Mouse (Mus musculus): ENCODE measurements around the gene Plekhf1. TPM values are rescaled to one million over a fixed set of nuclear protein-coding genes. Genes with fewer than 3 reads are reported as not detected.
A peak's percentile ranks its signal among the peaks of the same experiment; 100 is the strongest.

The Plekhf1 gene
- polyA plus RNA-seq (2015; fragmentation: Nextera tagmentation; extraction: Ambion mirVana): 1.9 and 2.0 TPM in 2 replicates

GRCm38 (mm10) chr7:38227900-38228298 is at the start of gene Plekhf1:
Gene Plekhf1, minus strand, starts transcription at chr7:38228016.
- ATAC-seq (ENCODE audit: low FRiP score, low TSS enrichment): peak; percentile 93
- WGBS: 2% methylated on average over 36 of the region's 36 CpGs

GRCm38 (mm10) chr7:38272551-38272950 is 44.7 kb upstream of the Plekhf1 start:
- H3K9ac ChIP-seq (ENCODE audit: low read length): no peak overlapping the region
- no peak overlapping the region for H3K27ac ChIP-seq (replicated peaks)
- no peak for DNase-seq (ENCODE audit: low spot score)
- H3K36me3 ChIP-seq (ENCODE audit: control insufficient read depth, insufficient read depth, low read length): 0 out of 2 replicates have a peak, but pooled peaks cover 2% of the 10 kb centered on the region
- no peak for ATAC-seq (ENCODE audit: low FRiP score, low TSS enrichment)
- H3K27me3 ChIP-seq (ENCODE audit: control insufficient read depth, insufficient read depth, low read length): no peaks in the 10 kb centered on the region
- no peak overlapping the region for H3K4me3 ChIP-seq (ENCODE audit: low read depth, low read length)
- no peak overlapping the region for H3K4me2 ChIP-seq (replicated peaks; ENCODE audit: low read depth)
- TF ChIP-seq CTCF (IDR thresholded peaks at IDR 0.05; ENCODE audit: low read depth) (no peak), EP300 (optimal IDR thresholded peaks at IDR 0.05) (no peak)
- no peaks in the 10 kb centered on the region for H3K9me3 ChIP-seq (ENCODE audit: control insufficient read depth, low read length)
- H3K4me1 ChIP-seq (replicated peaks; ENCODE audit: control insufficient read depth, insufficient read depth): 0 out of 2 replicates have a peak, but pooled peaks cover 3% of the 10 kb centered on the region

More at GRCm38 (mm10) chr7:38227900-38228298, at the start of gene Plekhf1:
- peaks cover 4% of the 10 kb centered on the region; the same call in 1 of the 2 replicates for H3K4me1 ChIP-seq (replicated peaks; ENCODE audit: control insufficient read depth, insufficient read depth)
- peak within 1 kb of the TSS; percentile 65 for H3K4me3 ChIP-seq (ENCODE audit: low read depth, low read length)
- no peaks in the 10 kb centered on the region for H3K36me3 ChIP-seq (ENCODE audit: control insufficient read depth, insufficient read depth, low read length)
- DNase-seq (ENCODE audit: low spot score): peak; percentile 93
- H3K9me3 ChIP-seq (ENCODE audit: control insufficient read depth, low read length): no peaks in the 10 kb centered on the region
- peak within 1 kb of the TSS; percentile 72 for H3K9ac ChIP-seq (ENCODE audit: low read length)
- no peak for TF ChIP-seq CTCF (IDR thresholded peaks at IDR 0.05; ENCODE audit: low read depth)
- TF ChIP-seq EP300 (optimal IDR thresholded peaks at IDR 0.05): no peak
- no peaks in the 10 kb centered on the region for H3K27me3 ChIP-seq (ENCODE audit: control insufficient read depth, insufficient read depth, low read length)
- peak within 1 kb of the TSS; percentile 81 for H3K4me2 ChIP-seq (replicated peaks; ENCODE audit: low read depth)
- H3K27ac ChIP-seq (replicated peaks): peak within 1 kb of the TSS; percentile 69

- DNase-seq (ENCODE audit: low spot score): no peak
- no peaks in the 10 kb centered on the region for H3K9me3 ChIP-seq (ENCODE audit: control insufficient read depth, low read length)
- H3K9ac ChIP-seq (ENCODE audit: low read length): peak overlapping the region; percentile 82
- no peak overlapping the region for H3K27ac ChIP-seq (replicated peaks)
- 8% methylated on average over 4 of the region's 4 CpGs for whole genome bisulfite sequencing
- no peak for ATAC-seq (ENCODE audit: low FRiP score, low TSS enrichment)
- 0 out of 2 replicates have a peak, but pooled peaks cover 2% of the 10 kb centered on the region for H3K36me3 ChIP-seq (ENCODE audit: control insufficient read depth, insufficient read depth, low read length)
- H3K27me3 ChIP-seq (ENCODE audit: control insufficient read depth, insufficient read depth, low read length): no peaks in the 10 kb centered on the region
- peak overlapping the region; percentile 80 for H3K4me3 ChIP-seq (ENCODE audit: low read depth, low read length)
- H3K4me1 ChIP-seq (replicated peaks; ENCODE audit: control insufficient read depth, insufficient read depth): 0 out of 2 replicates have a peak, but pooled peaks cover 3% of the 10 kb centered on the region
- no peak for TF ChIP-seq CTCF (IDR thresholded peaks at IDR 0.05; ENCODE audit: low read depth)
- no peak for TF ChIP-seq EP300 (optimal IDR thresholded peaks at IDR 0.05)
- peak overlapping the region; percentile 81 for H3K4me2 ChIP-seq (replicated peaks; ENCODE audit: low read depth)
These were observed 44.0 kb upstream of the Plekhf1 start for GRCm38 (mm10) chr7:38271859-38272258.

DNA sequence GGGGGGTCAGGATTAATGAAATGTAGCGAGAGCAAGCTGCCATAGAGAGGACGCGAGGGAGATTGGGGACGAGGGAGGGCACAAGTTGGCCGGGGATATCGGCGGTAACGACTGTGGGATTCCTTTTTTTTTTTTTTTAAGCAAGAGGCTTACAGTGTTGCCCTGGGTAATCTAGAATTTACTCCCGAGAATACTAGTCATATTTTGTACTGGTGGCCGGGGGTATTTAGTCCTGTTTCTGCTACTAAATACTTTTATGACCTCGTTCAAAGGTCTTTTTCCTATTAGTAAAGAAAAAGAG is 43.6 kb upstream of the Plekhf1 start:
- Histone ChIP-seq H3K4me1 (replicated peaks; ENCODE audit: control insufficient read depth, insufficient read depth) (0 out of 2 replicates have a peak, but pooled peaks cover 3% of the 10 kb centered on the region), H3K9ac (ENCODE audit: low read length) (peak overlapping the region; percentile 82), H3K27me3 (ENCODE audit: control insufficient read depth, insufficient read depth, low read length) (no peaks in the 10 kb centered on the region), H3K4me2 (replicated peaks; ENCODE audit: low read depth) (peak overlapping the region; percentile 81), H3K27ac (replicated peaks) (peak overlapping the region; percentile 77; the same call in 1 of the 2 replicates), H3K36me3 (ENCODE audit: control insufficient read depth, insufficient read depth, low read length) (0 out of 2 replicates have a peak, but pooled peaks cover 2% of the 10 kb centered on the region), H3K4me3 (ENCODE audit: low read depth, low read length) (peak overlapping the region; percentile 80), H3K9me3 (ENCODE audit: control insufficient read depth, low read length) (no peaks in the 10 kb centered on the region)
- ATAC-seq (ENCODE audit: low FRiP score, low TSS enrichment): no peak
- DNase-seq (ENCODE audit: low spot score): no peak
- WGBS: 0% methylated on average over 11 of the region's 11 CpGs
- no peak for TF ChIP-seq EP300 (optimal IDR thresholded peaks at IDR 0.05)
- no peak for TF ChIP-seq CTCF (IDR thresholded peaks at IDR 0.05; ENCODE audit: low read depth)

DNA sequence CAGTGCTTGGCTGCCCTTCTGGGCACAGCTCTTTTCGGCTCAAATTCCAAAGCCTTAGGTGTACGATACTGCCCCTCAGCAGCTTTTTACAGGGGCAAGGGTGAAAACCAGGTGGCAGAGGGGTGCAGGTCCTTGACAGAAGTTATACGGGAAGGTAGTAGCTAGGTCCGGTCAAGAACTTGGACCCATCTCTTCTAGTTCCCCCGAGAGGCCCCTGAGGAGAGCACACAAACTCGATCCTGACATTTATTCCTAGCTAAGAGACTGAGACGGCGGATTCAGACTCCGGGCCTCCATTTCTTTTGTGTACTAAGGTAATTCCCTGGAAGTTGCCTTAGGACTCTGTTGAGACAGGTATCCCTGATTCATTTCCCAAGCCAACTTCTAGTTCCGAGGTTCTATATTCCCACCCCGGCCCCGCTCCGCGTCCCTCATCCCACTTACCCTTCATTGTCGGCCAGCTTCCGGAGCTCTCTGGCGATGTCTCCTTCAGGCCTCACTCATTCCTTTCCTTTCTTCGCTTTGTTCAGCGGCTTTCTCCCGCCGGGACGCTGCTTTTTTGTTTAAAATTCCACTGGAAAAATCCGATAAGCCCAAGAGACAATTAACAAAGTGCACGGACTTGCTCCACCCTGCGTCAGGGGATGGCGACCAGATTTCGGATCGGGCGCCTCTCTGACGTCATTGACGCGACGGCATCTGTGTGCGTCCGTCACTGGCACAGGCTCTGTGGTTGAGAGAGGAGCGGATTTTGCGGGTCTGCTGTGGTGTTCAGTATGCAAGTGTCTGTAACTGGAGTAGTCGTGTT is 43.1 kb upstream of the Plekhf1 start, which contains the start of gene Pop4:
Gene Pop4 (minus strand): TSS at position 721 of the 808 bp plus-strand sequence.
- H3K4me2 ChIP-seq (replicated peaks; ENCODE audit: low read depth): peak within 1 kb of the TSS; percentile 81
- TF ChIP-seq CTCF (IDR thresholded peaks at IDR 0.05; ENCODE audit: low read depth) (peak; percentile 21), EP300 (optimal IDR thresholded peaks at IDR 0.05) (no peak)
- 0 out of 2 replicates have a peak, but pooled peaks cover 3% of the 10 kb centered on the region for H3K4me1 ChIP-seq (replicated peaks; ENCODE audit: control insufficient read depth, insufficient read depth)
- peak; percentile 96 for ATAC-seq (ENCODE audit: low FRiP score, low TSS enrichment)
- peak; percentile 91 for DNase-seq (ENCODE audit: low spot score)
- H3K4me3 ChIP-seq (ENCODE audit: low read depth, low read length): peak within 1 kb of the TSS; percentile 80
- H3K27me3 ChIP-seq (ENCODE audit: control insufficient read depth, insufficient read depth, low read length): no peaks in the 10 kb centered on the region
- H3K36me3 ChIP-seq (ENCODE audit: control insufficient read depth, insufficient read depth, low read length): 0 out of 2 replicates have a peak, but pooled peaks cover 2% of the 10 kb centered on the region
- H3K9me3 ChIP-seq (ENCODE audit: control insufficient read depth, low read length): no peaks in the 10 kb centered on the region
- H3K27ac ChIP-seq (replicated peaks): peak within 1 kb of the TSS; percentile 77
- peak within 1 kb of the TSS; percentile 82 for H3K9ac ChIP-seq (ENCODE audit: low read length)
- under 1% methylated on average over 38 of the region's 38 CpGs for WGBS

All from stomach, postnatal 0 days (tissue).